Mouse (Mus musculus) yolk sac, embryonic 10.5 days (tissue): Measurements from ENCODE around the gene Pou3f1.

Source experiments
- DNase-seq: peaks from one replicate; pipeline ENCODE4 v3.0.0-alpha.2; 2017; ENCODE audit warnings: low spot score

The Pou3f1 gene

DNA sequence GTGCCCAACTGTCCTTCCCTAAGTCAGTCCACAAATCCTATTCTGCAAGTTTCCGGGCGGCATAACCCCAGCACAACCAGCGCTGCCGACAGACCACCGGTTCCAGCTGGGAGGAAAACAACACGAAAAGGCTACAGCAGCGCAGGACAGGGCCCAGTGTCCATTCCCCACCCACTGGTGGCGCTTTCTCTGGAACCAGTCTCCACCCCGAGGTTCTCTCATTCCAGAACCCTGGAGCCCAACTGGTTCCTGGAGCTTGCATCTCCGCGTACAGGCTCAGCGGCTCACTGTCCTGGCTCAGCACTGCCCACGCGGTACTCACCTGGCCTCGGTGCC lies at the start of gene Pou3f1:
Pou3f1 (plus strand) TSS at position 290 of the 336 bp plus-strand sequence.
- no peak for DNase-seq

DNA sequence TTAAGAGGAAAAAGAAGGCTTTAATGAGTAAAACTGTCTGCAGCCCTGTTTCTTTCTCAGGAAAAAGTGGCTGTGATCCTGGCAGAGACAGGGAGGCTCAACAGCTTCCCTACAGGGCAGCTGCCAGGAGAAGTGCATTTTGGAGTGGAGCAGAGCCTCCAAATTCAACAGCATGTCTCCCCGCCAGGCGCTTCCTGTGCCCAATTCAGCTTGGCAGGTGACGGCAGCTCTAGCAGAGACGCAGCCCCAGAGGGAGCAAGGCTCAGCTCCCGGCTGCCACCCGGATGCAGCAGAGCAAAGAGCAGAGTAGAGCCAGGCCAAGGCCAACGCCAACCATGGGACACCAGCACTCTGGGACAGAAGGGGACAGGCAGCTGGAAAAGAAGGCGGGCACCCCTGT lies 49.4 kb upstream of the Pou3f1 start:
- no peak for DNase-seq

DNA sequence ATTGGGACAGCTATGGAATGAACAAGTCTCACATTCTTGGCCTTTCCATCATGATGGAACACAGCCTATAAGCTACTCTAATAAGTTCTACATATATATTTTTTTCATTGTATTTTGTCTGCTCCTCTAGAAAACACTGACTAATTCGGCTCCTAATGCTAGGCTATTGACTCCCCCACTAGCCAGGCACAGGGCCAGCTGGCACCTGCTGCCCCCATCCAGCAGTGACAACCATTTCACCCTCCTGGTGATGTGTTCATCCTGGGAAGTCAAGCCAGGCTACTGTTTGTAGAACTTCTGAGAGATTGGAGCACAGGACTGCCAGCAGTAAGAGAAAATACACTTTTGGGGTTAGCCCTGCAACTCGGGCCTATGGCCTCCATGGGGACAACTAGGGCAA lies 46.5 kb upstream of the Pou3f1 start:
- no peak for DNase-seq

DNA sequence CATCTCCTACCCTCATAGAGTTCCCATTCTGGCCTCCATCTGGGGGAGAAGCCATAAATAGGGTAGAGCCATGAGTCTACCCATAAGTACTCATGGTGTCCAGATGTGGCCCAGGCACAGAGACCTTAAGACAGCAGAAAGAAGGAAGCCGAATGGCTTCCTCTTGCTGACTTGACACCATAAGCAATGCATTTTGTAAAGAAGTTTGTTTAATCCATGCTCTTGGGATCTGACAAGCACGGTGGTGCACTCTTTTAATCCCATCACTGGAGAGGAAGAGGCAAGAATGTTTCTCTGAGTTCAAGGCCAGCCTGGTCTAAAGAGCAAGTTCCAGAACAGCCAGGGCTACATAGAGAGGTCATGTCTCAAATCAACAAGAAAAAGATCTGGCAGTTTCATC lies 45.9 kb upstream of the Pou3f1 start, which contains the start of gene 3100002H09Rik:
3100002H09Rik (minus strand) TSS at position 101 of the 400 bp plus-strand sequence.
- DNase-seq: no peak

DNA sequence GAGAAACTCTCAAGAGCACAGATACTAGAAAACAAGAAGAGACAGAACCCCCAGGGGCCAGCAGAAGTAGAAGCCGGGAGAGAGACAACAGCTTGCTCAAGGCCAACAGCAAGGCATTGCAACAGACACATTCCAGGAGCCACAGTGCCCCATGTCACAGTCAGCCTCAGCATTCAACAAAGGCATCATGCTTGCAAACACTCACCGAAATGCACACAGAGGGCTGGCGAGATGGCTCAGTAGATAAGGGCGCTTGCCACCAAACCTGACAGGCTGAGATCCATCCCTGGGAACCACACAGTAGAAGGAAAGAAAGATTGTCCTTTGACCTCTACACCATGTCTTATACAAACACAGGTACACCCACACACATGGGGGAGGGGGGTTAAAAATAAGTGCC lies 44.8 kb upstream of the Pou3f1 start:
- DNase-seq: peak; percentile 68

DNA sequence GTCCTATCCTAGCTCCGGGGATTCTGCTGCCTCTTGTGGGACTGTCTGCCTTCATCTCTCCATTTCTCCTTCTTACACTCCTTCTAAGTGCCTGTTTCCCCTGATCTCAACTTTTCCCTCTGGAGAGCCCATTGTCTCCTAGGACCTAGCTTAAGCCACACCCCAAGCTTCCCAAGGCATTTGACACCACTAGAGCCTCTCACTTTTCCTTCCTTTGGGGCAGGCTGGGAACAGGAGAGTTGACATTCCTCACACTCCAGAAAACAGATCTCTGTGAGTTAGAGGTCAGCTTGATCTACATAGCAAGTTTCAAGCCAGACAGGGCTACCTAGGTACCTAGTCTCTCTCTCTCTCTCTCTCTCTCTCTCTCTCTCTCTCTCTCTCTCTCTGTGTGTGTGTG lies 42.4 kb upstream of the Pou3f1 start:
- DNase-seq: no peak

DNA sequence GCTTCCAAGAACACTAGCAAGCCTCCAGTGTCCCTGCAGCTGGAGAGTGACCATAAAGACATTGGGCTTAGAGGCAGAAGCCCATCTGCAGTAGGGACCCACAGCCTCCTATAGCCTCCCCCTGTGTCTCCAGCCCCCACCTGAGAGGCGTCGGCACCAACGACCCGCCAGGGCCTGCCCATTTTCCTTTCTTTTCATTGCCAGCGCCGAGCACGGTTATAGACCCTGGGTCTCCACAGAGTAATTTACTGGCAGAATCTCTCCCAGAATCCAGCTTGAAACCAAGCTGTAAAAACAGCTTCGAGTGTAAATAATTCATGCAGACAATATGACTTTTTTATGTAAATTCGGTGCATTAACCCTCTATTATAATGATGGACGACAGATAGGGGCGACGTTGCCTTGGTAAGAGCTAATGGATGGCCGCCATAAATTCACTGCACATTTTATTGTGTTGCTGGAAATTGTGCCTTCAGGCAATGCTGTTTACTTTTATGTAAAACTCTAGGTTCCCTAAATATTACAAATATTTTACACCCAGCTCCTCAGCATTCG lies 41.1 kb upstream of the Pou3f1 start:
- DNase-seq: no peak

DNA sequence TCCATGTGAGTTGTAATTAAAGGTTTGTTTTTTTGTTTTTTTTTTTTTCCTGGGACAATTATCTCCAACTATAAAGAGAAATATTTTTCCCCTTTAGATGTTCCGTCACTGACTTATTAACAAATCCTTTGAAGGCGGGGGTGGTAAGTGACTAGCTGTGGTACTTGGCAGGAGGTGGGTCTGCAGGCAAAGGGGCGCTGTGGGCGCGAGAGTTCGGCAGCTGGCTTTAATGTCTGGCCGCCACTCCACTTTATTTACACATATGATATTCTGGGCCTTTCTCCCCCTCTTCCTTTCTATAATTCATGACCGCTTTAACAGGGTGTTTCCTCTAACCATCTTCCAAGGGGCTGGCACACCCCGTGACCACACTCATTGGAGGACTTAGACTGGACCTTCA lies 40.6 kb upstream of the Pou3f1 start:
- no peak for DNase-seq

DNA sequence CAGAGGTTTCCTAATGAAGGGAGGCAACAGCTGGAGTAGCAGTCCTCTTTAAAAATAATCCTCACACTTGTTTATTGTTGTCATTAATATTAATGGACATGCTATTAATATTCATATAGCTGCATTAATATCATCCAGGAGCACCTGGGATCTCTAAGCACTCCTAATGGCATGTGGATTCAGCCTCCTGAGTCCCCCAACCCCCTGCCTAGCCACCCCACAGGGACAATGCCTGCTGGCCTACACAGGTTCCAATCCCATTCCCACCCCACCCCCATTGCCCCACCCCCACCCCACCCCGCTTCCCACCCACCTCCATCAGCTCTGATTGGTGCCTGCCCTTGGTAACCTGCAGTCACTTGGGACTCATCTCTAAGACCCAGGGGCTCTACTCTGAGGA lies 40.0 kb upstream of the Pou3f1 start:
- DNase-seq: no peak

DNA sequence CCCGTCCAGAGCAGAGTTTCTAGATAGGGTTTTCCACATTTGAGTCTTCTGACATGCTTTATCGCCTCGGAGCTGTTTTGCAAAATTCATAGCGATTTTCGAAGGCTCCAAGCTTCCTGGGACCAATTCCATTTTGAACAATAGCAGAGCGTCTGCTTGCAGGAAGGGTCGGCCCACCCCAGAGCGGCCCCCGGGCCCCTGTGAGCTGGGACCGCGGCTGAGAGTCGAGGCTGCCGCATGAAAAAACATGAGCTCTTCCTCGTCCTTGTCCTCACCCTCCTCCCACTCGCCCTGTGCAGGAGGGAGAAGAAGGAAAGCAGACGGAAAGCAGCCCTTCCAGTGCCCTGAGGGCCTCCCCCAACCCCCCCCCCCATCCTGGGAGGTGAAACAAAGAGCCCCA lies 38.0 kb upstream of the Pou3f1 start:
- DNase-seq: no peak

DNA sequence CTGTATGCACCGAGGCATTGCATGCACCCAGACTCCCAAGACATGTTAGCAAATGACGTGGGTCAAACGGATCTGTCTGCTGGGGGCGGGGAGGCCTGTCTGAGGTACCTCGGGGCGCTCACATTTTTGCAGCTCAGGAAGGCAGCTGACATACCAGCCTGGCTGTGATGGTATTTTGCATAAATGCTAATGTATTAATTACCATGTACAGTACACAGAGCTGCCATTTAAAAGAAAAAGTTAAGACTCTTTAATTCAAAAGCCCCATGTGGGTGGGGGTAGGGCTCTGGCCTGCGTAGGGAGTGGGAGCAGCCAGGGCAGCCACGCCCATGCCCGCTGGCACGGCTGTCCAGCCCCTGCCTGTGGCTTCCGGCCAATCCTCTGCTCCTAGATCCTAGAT lies 35.2 kb upstream of the Pou3f1 start:
- no peak for DNase-seq

DNA sequence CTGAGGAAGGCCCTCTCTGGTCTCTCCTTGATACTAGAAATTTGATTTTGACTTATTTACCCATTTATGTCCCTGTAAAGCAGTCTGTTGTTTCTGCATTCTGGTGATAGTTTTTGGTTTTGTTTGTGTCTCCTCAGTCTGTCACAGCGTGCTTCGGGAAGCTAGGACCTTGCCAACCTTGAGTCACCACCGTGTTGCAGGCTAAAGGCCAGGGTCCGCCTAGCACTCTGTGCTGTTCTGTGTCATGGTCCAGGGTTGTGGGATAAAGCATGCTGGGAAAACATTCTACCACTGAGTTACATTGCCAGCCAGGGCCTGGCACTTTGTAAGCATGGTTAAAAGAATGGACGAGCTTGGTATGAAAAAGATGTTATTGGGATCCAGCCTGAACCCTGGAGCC lies 34.0 kb upstream of the Pou3f1 start:
- no peak for DNase-seq

DNA sequence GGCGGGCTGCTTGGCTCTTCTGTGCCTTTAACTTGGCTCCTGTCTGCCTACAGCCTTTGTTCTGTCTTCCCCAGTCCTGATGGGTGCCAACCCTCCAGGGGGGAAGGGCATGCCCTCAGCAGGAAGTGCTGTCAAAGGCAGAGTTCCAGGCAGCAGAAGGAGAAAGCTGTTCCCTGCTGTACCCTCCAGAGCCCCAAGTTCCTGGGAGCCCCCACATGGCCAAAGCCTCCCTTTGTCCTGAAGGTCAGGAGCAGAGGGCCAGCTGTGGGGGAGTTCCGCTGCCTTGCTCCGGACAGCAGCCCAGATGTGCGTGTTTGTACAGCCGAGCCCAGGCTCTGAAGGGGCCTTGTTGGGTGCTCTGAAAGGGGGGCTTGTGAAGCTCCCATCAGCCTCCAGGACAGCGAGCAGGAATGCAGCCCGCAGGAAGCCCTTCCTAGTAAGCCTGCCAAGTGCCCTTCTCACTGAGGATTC lies 32.5 kb upstream of the Pou3f1 start:
- DNase-seq: no peak

DNA sequence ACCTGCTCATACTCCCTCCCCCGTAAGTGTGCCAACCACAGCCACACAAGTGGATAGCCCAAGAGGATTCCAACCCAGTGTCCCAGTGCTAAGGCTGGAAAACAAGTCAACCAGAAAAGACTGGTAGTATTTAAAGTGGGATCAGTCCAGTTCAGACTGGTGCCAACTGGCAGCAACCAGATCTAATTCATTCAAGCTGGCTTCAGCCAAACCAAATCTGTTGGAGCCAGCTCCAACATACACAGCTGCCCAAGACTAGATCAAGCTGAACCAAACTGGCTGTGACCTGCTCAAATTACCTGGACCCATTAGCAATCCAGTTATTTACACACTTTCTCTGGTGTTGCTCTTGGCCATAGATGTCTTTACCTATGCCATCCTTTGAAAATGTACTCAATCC lies 29.8 kb upstream of the Pou3f1 start:
- no peak for DNase-seq

DNA sequence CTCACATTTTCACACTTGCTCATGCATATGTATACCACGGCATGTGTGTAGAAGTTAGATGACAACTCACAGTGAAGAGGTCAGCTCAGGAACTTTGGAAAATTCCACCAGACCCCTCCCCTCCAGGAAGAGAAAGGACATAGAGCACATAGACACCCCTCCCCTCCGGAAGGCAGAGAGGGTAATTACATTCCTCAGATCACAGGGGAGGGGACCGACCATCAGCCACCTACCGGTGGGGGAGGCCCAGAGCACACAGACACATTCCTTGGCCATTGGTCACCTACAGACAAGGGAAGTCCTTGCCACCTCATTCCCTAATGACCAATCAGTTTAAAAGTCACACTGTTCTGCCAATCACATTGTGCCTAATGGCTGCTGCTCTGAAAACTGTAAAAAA lies 25.2 kb upstream of the Pou3f1 start:
- no peak for DNase-seq

DNA sequence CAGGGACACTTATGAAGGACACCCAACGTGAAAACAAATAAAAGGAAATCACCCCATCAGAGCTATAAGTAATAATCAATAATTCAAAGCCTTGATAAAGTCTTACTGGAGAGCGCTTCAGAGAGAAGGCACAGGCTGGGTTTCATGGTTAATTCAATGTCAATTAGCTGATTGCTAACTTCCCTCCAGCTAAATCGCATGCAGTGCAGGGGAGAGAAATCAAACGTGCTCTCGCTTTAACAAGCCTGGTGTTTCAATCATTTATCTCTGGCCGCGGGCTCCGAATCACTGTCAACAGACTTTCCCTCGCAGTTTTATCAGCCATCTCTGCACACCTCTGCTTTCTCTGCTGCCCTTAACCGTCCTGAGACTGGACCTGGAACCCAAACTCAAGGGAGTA lies 23.8 kb upstream of the Pou3f1 start:
- DNase-seq: no peak

DNA sequence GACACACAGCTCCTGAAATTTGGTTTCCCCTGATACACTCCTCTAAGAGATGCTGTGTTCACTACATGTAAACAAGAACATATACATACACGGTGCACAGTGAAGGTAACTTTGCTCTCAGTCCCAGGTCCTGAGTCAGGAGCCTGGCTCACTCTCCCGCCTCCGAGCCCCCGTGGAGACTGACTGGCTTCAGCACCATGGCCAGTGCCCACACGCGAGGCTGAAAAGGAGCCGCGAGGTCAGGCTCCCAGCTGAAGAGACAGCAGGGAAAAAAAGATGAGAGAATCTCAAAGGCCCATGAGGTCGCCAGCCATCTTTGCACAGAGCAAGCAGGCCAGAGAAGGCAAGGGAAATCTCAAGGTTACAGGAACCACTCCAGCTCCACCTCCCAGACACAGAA lies 23.3 kb upstream of the Pou3f1 start:
- peak; percentile 73 for DNase-seq

DNA sequence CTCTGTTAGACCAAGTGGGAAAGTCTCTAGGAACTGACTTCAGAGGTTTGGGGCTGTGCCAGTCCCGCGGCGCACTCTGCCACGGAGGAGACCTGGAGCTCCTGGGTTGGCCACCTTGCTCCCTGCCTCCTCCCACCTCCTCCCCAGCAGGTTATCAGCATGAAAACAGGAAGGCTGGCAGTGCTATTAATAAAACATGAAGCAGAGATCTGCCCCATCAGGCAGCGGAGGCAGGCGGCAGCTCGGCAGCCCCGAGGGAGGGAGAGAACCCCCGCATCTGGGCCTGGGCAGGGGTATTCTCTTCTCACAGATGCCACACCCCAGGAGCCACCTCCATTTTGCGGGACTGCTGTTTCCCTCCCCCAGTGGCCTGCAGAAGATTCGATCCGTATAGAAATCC lies 16.9 kb upstream of the Pou3f1 start:
- DNase-seq: no peak

DNA sequence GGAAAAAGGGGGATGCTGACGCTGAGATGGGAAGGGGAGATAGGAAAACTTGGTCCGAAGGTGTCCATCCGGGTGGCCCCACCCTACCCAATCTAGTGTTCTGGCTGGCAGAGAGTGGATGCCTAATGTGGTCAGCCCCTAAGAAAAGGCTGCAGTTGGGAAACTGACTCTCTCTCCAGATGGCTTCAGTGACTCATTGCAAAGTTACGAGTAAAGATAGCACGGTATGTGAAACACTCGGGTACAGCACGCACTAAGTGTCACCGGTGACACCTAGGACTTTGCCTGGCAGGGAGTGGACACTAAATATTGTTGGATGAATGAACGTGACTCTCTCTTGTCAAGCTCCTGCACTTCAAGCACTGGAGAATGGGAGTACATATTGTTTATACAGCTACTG lies 12.7 kb upstream of the Pou3f1 start:
- no peak for DNase-seq

DNA sequence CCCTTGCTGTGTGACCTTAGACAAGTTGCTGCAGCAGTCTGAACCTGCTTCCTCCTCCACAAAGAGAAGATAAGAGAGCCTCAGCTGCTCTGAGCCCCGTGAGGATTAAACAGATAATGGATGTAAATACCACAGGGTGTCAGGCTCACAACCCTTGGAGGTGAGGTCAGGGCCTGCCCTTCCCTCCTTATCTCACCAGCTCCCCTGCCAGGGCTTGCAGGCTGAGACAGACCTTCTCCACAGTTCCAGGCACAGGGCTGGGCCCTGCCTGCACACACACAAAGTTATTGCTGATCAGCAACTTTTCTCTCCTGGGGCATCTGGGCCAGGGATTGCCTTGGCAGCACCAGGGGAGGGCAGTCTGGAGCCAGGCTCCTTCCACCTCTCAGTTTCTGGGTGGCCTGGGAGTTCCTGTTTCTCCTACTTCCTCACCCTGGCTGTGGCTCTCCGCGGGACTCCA lies 11.6 kb upstream of the Pou3f1 start:
- peak; percentile 66 for DNase-seq

DNA sequence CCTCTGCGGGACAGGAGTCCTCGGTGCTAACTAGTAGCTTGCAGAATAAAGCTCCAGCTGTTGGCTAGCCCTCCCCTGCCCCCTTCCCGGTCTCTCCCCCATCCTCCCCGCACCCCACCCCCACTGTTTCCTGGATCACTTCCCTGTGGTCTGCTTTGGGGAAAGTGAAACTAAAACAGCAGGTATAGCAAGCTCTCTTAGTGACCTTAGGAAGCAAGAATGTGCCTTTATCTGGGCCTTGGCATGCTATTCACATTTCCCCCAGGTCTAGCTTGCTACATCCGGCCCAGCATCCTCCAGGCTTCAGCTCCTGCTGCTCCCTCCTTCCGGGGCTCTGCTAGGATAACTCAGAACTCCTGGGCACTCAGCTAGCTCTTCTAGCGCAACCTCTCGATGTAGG lies 10.0 kb upstream of the Pou3f1 start:
- peak; percentile 23 for DNase-seq

DNA sequence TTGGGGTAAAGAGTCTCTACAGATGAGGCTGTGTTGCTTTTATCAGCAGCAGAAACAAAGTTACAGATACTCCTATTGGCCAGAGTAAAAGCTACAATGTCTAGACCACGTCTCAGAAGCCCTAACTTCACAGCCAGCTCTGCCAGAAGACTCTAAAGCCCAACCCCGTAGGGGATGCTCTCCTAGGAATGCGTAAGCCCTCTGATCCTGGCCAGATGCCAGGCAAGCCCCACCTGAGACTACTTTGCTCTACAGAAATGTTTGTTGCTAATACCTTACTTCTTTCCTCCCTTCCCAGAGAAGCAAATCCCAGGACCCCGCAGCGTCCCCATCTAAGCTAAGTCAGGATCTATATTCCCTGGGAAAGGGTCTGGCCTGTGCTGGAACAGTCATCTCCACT lies 8.7 kb upstream of the Pou3f1 start:
- no peak for DNase-seq

DNA sequence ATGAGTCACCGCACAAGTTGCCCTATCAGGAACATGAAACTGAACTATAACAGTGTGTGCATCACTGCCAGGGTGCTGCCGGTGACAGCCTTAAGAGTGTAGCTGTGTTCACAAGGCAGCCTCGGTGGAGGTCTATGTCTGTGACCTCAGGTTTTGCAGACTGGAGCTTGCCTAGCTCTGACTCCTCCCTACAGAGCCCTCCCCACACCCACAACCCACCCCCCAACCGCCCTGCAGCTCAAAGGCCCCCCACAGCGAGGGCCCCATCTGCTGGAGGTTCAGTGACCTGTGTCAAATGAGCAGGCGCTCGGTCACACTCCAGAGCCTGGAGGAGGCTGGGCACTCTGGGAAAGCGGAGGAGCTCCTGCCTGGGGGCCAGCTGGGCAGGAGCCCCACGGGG lies 3.7 kb upstream of the Pou3f1 start:
- DNase-seq: peak; percentile 51

DNA sequence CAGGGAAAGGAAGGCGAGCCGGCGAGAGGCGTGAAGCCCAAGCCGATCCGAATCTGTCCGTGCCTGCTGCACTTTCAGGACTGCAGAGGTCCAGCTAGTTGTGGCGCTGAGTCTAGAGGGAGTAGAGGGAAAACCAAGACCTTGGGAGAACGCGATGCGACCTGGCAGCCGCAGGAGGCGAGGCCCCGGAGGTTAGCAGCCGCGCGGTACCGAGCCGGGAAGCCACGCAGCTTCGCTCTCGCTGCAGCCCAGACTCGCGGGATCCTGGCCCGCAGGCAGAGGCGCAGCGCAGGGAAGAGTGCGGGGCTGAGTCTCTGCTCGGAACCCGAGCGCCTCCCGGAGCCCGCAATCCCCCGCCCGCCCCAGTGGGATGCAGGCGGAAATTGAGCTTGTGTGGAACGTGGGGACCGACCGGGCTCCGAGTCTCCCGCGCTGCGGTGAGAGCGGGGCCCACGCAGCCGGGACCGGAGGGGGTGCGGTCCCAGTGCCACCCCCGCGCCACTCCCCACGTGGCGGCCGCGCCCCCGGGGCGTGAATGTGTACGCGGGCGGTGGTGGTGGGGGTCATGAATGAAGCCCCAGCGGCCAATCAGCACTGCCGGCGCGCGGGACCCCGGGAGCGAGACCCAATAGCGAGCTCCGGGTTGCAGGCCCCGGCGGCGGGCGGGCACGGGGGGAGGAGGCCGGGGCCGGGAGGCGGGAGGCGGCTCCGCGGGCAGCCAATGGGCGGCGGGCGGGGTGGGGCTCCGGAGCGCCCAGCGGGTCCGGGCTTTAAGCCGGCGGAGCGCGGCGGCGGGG lies 445 bp downstream of the Pou3f1 start:
- DNase-seq: peak; percentile 90
